In genomic region chr19:44692396-44692795, GRCm38 (mm10) we compare ENCODE assay signal across 8 mouse cellular contexts.
DNase-seq lines count a peak whose midpoint lies in the region; ATAC-seq lines count a peak whose summit lies in the region.
"Had no signal": no experiment of that assay in that cellular context is flagged by ENCODE, and none has a peak within 500 bp of the region (broad histone marks: within the 10 kb centered on the region; RNA-seq: fewer than 3 reads in every experiment).

No protein-coding gene starts in this region.

- peak overlapping the region; percentile 11; the same call in 1 of the 2 replicates for H3K4me3 ChIP-seq in neural tube, embryonic 15.5 days (replicated peaks)
- H3K4me3 ChIP-seq: erythroblast, embryonic 14.5 days had no signal

- no peaks in the 10 kb centered on the region for H3K9me3 ChIP-seq in neural tube, embryonic 15.5 days (replicated peaks)

- H3K4me2 ChIP-seq in neural tube, embryonic 15.5 days, result peak overlapping the region; percentile 44

- H3K27ac ChIP-seq in neural tube, embryonic 15.5 days (replicated peaks), result no peak overlapping the region

- peak; percentile 88 for DNase-seq in NIH3T3 (ENCODE audit: low read depth)
- peak; percentile 85 for DNase-seq in adrenal gland, postnatal 14 days
- peak; percentile 86 for DNase-seq in forelimb bud, embryonic 11.5 days (ENCODE audit: low read depth, low spot score)
- DNase-seq in induced T-regulatory cell, adult 2 months (ENCODE audit: low read depth), result peak; percentile 21
- peak; percentile 23 to 28 for DNase-seq in lung, adult 18-20 months

- no peaks in the 10 kb centered on the region for H3K36me3 ChIP-seq in neural tube, embryonic 15.5 days

- 4% methylated on average over 17 of the region's 17 CpGs for WGBS in neural tube, embryonic 15.5 days

- H3K9ac ChIP-seq in neural tube, embryonic 15.5 days (replicated peaks), result no peak overlapping the region

- H3K27me3 ChIP-seq in neural tube, embryonic 15.5 days (replicated peaks), result peaks cover 60% of the 10 kb centered on the region

- H3K4me1 ChIP-seq in neural tube, embryonic 15.5 days, result peaks cover 32% of the 10 kb centered on the region

- no peak for ATAC-seq in neural tube, embryonic 15.5 days (ENCODE audit: low FRiP score)
- no peak for ATAC-seq in erythroid progenitor cell, adult 5-6 weeks (replicated peaks; ENCODE audit: low FRiP score, poor library complexity, severe bottlenecking)

Comparison
In these comparisons a context has a peak if more than half of its experiments do, and no peak if none do; other contexts are left out.
1. DNase-seq: peak in every context shown above with its lines; median percentile 88 in NIH3T3; 86 in forelimb bud, embryonic 11.5 days; 85 in adrenal gland, postnatal 14 days; 26 in lung, adult 18-20 months; 21 in induced T-regulatory cell, adult 2 months.